Mouse (Mus musculus): ENCODE results near the gene Pik3ap1.

DNA sequence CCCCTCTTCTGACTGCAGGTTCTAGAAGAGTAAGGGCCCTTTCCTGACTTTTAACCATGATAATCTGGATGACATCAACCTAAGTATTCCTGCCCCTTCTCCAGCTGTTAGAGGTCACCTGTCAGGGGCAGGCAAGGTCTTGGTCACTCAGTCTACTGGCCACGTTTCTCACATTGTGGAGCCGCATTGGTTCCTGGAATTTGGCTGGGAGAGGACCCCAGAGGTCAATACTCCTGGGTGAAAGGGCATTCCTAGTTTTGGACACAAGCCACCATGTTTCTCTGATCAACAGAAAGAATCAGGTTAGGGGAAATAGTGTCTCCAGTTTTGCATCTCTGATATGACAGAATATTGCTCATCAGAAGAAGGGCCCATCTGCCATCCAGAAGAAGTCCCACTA, 2.4 kb upstream of the Pik3ap1 start:
- TF ChIP-seq POLR2A (IDR thresholded peaks at IDR 0.05; ENCODE audit: insufficient read depth, low read depth, low read length) (no peak), CTCF (IDR thresholded peaks at IDR 0.05; ENCODE audit: insufficient read depth, low read depth, low read length) (no peak)

Data from olfactory bulb, adult 2 months (tissue).